Mouse (Mus musculus): ENCODE data around the gene Mrnip.
A peak's percentile ranks its signal among the peaks of the same experiment; 100 is the strongest.

Gene Mrnip

GRCm38 (mm10) chr11:50159347-50159746 is 14.9 kb upstream of the Mrnip start:
- DNase-seq (ENCODE audit: low spot score): no peak

- peak; percentile 54 for DNase-seq (ENCODE audit: low spot score)
Measured at GRCm38 (mm10) chr11:50161578-50162304, 12.5 kb upstream of the Mrnip start.

GRCm38 (mm10) chr11:50162338-50163050 is 11.8 kb upstream of the Mrnip start:
- no peak for DNase-seq (ENCODE audit: low spot score)

- no peak for DNase-seq (ENCODE audit: low spot score)
Measured at GRCm38 (mm10) chr11:50168352-50168751, 5.9 kb upstream of the Mrnip start.

- peak; percentile 99 for DNase-seq (ENCODE audit: low spot score)
Measured at GRCm38 (mm10) chr11:50174730-50175187, 515 bp downstream of the Mrnip start.

GRCm38 (mm10) chr11:50176351-50176750 is 2.1 kb downstream of the Mrnip start:
- DNase-seq (ENCODE audit: low spot score): no peak

- no peak for DNase-seq (ENCODE audit: low spot score)
Measured at GRCm38 (mm10) chr11:50177111-50177510, 2.9 kb downstream of the Mrnip start.

GRCm38 (mm10) chr11:50178532-50179488 is 4.6 kb downstream of the Mrnip start:
- DNase-seq (ENCODE audit: low spot score): no peak

- no peak for DNase-seq (ENCODE audit: low spot score)
Measured at GRCm38 (mm10) chr11:50180478-50181231, 6.4 kb downstream of the Mrnip start.

- no peak for DNase-seq (ENCODE audit: low spot score)
Measured at GRCm38 (mm10) chr11:50182702-50183101, 8.5 kb downstream of the Mrnip start.

GRCm38 (mm10) chr11:50184788-50185187 is 10.5 kb downstream of the Mrnip start:
- no peak for DNase-seq (ENCODE audit: low spot score)

GRCm38 (mm10) chr11:50188682-50189081 is 14.4 kb downstream of the Mrnip start:
- no peak for DNase-seq (ENCODE audit: low spot score)

- DNase-seq (ENCODE audit: low spot score): no peak
Measured at GRCm38 (mm10) chr11:50190362-50190761, 16.1 kb downstream of the Mrnip start.

- DNase-seq (ENCODE audit: low spot score): no peak
Measured at GRCm38 (mm10) chr11:50192278-50192677, 18.0 kb downstream of the Mrnip start.

GRCm38 (mm10) chr11:50194070-50194469 is 19.8 kb downstream of the Mrnip start:
- DNase-seq (ENCODE audit: low spot score): no peak

- no peak for DNase-seq (ENCODE audit: low spot score)
Measured at GRCm38 (mm10) chr11:50194793-50195192, 20.5 kb downstream of the Mrnip start.

GRCm38 (mm10) chr11:50197500-50197899 is 23.3 kb downstream of the Mrnip start:
- no peak for DNase-seq (ENCODE audit: low spot score)

GRCm38 (mm10) chr11:50198219-50198846 is 24.1 kb downstream of the Mrnip start:
- DNase-seq (ENCODE audit: low spot score): no peak

- no peak for DNase-seq (ENCODE audit: low spot score)
Measured at GRCm38 (mm10) chr11:50198916-50199315, 24.7 kb downstream of the Mrnip start.

- DNase-seq (ENCODE audit: low spot score): no peak
Measured at GRCm38 (mm10) chr11:50200613-50201012, 26.4 kb downstream of the Mrnip start.

GRCm38 (mm10) chr11:50201590-50201989 is 27.3 kb downstream of the Mrnip start:
- no peak for DNase-seq (ENCODE audit: low spot score)

Measured in urinary bladder, postnatal 25 days (tissue).